Mouse (Mus musculus) monocyte, adult 5-6 weeks (primary cell): ENCODE measurements around the gene March5. TPM values are rescaled to one million over a fixed set of nuclear protein-coding genes. Genes with fewer than 3 reads are reported as not detected.

Source experiments
- ATAC-seq: fragments of 153-309, 156-312 bp; replicated peaks from 2 replicates; pipeline ENCODE4 v1.8.0; 2017; ENCODE audit warnings: mild to moderate bottlenecking; ENCODE audit not compliant: low TSS enrichment, insufficient number of reproducible peaks, severe bottlenecking, poor library complexity, low FRiP score
- total RNA-seq: library from RNA; stranded (forward); fragments of 200-1000, 200-491, 200-594 nt; gene quantifications from 3 replicates; pipeline ENCODE4 v1.2.3, GENCODE M21; 2017

The March5 gene
- total RNA-seq, 1 experiment from 2014 or later = 122 TPM

DNA sequence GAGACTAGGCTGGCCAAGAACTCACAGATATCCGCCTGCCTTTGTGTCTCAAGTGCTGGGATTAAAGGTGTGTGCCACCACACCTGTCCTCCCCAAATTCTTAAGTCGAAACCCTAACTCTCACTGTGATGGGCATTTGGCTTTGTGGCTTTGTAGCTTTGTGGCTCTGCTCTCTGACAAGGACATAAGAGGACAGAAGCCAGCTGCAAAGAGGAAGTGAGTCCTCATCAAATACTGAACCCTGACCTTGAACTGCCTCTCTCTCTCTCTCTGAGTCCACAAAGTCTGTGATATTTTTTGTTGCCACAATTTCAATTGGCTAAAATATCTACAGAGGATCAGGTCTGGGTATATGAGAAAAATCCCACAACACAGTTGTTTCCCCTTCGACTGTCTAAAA is 40.9 kb downstream of the March5 start:
- ATAC-seq = no peak

DNA sequence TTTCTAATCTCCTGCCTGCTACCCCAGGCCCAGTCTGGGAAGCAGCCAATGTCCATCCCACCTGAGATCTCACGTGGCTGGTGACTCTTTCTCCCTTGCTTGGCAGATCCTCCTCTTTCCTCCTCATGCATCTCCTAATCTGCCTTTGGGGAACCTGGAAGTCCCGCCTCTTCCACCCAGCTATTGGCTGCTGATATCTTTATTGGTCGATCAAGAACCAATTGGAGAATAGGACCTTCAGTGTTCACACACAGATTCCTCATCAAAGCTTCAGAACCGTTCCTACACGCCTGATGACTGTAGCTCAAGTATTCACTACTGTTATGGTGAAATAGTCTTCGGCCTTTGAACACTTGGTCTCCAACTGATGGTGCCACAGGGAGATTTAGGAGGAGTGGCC is 44.8 kb downstream of the March5 start:
- no peak for ATAC-seq

DNA sequence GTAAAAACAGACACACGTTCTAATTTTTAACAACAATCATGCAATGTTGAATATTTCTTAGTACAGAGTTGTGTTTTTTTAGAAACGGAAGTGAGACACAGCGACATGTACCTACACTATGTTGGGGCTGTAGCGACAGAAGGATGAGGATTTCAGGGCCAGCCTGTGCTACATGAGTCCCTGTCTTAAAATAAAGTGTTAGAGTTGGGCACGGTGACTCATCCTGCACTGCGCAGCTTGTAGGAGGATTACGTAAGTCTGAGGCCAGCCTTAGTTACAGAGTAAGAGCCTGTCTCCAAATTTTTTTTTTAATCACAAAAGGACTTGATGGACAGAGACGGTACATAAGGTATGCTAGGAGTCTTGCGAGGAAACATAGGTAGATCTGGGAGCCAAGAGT is 48.0 kb downstream of the March5 start:
- no peak for ATAC-seq

DNA sequence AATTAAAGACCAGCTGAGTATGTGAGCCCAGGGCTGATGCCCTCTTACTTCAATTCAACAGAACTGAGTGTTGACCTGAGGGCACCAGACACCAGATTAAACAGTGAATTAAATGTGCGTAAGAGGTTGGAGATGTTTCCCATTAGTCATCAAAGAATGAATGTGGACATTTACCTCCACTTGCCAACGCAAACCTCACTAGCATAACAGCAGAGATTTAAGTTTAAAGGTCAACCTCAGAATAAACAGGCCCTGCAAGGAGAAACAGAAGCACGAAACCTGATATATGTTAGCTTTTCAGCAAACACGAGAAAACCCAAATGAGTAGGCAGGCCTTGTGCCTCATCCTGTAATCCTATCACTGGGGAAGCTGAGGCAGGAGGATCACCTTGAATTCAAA is 55.0 kb downstream of the March5 start:
- no peak for ATAC-seq

DNA sequence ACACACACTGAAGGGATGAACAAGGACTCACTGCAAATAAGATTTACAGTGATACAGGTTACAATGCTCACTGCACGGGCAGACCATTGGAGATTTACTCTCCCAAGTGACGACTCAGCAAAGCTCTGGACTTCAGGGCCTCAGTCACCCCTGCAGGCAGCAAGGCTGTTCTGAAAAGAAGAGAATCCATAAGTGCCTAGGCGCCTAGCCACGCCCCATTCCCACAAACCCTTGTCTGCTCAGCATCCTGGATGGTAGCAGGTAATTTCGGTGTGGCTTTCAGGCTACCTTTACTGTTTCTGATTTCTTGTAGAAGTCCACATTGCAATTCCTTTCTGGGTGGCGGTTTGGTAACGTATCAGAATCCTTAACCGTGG is 56.2 kb downstream of the March5 start:
- ATAC-seq = no peak

DNA sequence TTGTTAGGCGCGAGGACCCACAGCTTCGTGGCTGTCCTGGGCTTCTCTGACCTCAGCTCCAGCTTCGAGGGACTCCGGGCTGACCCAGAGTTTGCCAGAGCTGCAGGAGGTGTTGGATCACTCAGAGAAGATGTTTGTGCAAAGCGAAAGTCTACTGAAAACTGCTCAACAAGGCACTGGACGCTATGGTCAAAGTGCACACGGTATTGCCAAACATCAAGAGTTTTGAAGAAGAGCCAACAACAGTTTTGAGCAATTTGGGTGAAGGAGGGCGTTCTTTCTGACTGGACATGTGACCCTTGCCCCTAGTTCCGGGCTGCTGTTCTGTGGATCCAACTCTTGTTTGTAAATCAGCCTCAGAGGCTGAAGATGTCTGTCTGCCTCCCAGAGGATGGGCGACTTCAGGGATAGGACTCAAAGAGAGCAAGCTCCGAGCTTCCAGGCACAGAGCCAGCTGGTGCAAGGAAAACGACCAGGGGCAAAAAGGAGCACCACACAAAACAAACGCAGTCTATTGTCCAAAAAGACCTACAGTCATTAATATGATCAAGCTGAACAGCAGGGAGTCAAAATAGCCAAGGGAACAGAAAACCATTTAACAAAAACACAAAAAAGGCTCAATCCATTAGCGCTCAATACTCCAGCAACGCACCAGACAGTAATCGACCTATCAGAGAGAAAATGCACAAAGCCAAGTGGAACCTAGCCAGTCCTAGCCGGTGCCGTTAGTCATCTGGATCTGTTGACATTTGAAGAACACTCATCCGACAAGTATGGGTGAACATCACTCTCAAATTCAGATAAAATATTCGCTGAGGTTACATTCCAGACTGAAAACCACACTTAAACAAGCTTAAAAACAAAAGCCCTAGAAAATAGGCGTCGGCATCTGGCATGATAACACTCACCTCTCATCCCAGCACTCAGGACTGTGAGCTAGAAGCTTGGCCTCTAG is 56.9 kb downstream of the March5 start:
- ATAC-seq = no peak

DNA sequence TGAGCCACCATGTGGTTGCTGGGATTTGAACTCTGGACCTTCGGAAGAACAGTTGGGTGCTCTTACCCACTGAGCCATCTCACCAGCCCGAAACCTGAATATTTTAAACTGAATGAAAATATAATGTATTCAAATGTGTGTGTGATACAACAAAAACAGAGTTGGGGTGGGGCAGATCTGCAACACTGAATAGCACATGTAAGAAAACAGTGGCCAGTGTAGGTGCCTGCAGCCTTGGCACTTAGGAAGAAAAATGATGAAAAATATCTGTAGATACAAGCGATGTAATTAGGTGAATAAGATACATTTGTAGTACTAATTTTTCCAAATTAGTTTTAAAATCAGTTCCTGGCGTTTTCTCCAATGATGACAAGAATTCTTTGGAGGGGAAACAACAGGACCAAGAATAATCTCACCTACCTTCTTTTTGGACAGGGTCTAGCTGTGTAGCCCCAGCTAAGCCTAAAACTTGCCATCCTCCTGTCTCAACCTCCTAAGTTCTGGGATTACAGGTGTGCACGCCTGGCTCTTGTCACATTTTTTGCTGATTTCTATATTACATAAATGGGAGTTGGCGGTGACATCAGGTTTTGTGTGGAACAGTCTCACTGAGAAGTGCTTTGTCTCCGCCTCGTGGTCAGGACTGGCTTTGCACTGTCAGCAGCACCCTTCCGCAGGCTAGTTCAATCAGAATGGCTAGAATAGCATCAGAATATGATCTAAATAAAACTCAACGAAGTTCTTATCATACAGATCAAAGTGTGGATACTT is 58.2 kb downstream of the March5 start:
- peak; percentile 85 for ATAC-seq

DNA sequence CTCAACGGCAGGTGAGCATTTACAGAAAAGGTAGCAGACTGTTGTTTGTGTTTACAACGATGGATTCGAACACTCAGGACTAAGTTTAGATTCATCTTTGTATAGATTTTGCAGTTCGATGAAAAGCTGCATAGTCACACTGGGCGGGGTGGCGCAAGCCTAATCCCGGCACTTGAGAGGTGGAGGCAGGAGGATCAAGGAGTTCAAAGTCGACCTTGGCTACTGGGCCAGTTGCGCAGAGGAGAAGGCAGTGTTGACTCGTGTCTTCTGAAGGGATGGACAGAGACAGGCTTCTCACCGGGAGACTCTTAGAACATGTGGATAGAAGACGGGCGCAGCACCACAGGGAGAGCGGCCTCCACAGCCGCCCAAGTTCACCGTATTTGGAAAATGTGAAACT is 61.8 kb downstream of the March5 start:
- no peak for ATAC-seq

Other genes starting within 250 kb of the March5 start
- gene Cpeb3, start 1.1 kb downstream of the March5 start, total RNA-seq = 0.86 to 3.3 TPM (median 3.1 TPM) in 3 replicates
- 37.4 to 94.5 TPM (median 41.3 TPM) in 3 replicates for gene Ide, start 130.3 kb downstream of the March5 start, total RNA-seq
- gene Kif11, start 168.9 kb downstream of the March5 start, total RNA-seq = 2.0 to 4.7 TPM (median 3.8 TPM) in 3 replicates
- gene Hhex, start 227.3 kb downstream of the March5 start, total RNA-seq = 52.2 to 59.3 TPM (median 53.1 TPM) in 3 replicates